Mouse (Mus musculus): ENCODE data around the gene Prnd. TPM values are rescaled to one million over a fixed set of nuclear protein-coding genes. Genes with fewer than 3 reads are reported as not detected.

The Prnd gene
- total RNA-seq, 2 experiments from 2014 or later: not detected

- ATAC-seq (ENCODE audit: poor library complexity, severe bottlenecking): peak; percentile 76
Measured at GRCm38 (mm10) chr2:131939404-131940111, 11.1 kb upstream of the Prnd start.

GRCm38 (mm10) chr2:131940506-131940905 is 10.2 kb upstream of the Prnd start:
- no peak for ATAC-seq (ENCODE audit: poor library complexity, severe bottlenecking)

GRCm38 (mm10) chr2:131941501-131941900 is 9.2 kb upstream of the Prnd start:
- no peak for ATAC-seq (ENCODE audit: poor library complexity, severe bottlenecking)

GRCm38 (mm10) chr2:131944370-131944769 is 6.3 kb upstream of the Prnd start:
- no peak for ATAC-seq (ENCODE audit: poor library complexity, severe bottlenecking)

GRCm38 (mm10) chr2:131945225-131945624 is 5.4 kb upstream of the Prnd start:
- ATAC-seq (ENCODE audit: poor library complexity, severe bottlenecking): no peak

GRCm38 (mm10) chr2:131945765-131946164 is 4.9 kb upstream of the Prnd start:
- no peak for ATAC-seq (ENCODE audit: poor library complexity, severe bottlenecking)

GRCm38 (mm10) chr2:131946351-131946750 is 4.3 kb upstream of the Prnd start:
- ATAC-seq (ENCODE audit: poor library complexity, severe bottlenecking): no peak

- ATAC-seq (ENCODE audit: poor library complexity, severe bottlenecking): no peak
Measured at GRCm38 (mm10) chr2:131948156-131948555, 2.5 kb upstream of the Prnd start.

GRCm38 (mm10) chr2:131948916-131949639 is 1.6 kb upstream of the Prnd start:
- no peak for ATAC-seq (ENCODE audit: poor library complexity, severe bottlenecking)

GRCm38 (mm10) chr2:131949767-131950597 is 679 bp upstream of the Prnd start:
- peak; percentile 60; the same call in 1 of the 2 replicates for ATAC-seq (ENCODE audit: poor library complexity, severe bottlenecking)

- no peak for ATAC-seq (ENCODE audit: poor library complexity, severe bottlenecking)
Measured at GRCm38 (mm10) chr2:131952456-131952855, 1.8 kb downstream of the Prnd start.

GRCm38 (mm10) chr2:131952961-131953538 is 2.4 kb downstream of the Prnd start:
- ATAC-seq (ENCODE audit: poor library complexity, severe bottlenecking): peak; percentile 12; the same call in 1 of the 2 replicates

- ATAC-seq (ENCODE audit: poor library complexity, severe bottlenecking): no peak
Measured at GRCm38 (mm10) chr2:131953711-131954110, 3.0 kb downstream of the Prnd start.

- ATAC-seq (ENCODE audit: poor library complexity, severe bottlenecking): no peak
Measured at GRCm38 (mm10) chr2:131954835-131955234, 4.2 kb downstream of the Prnd start.

- peak; percentile 68 for ATAC-seq (ENCODE audit: poor library complexity, severe bottlenecking)
Measured at GRCm38 (mm10) chr2:131955264-131955663, 4.6 kb downstream of the Prnd start.

GRCm38 (mm10) chr2:131956336-131957256 is 5.9 kb downstream of the Prnd start:
- ATAC-seq (ENCODE audit: poor library complexity, severe bottlenecking): no peak

GRCm38 (mm10) chr2:131957731-131958222 is 7.1 kb downstream of the Prnd start:
- ATAC-seq (ENCODE audit: poor library complexity, severe bottlenecking): no peak

GRCm38 (mm10) chr2:131961671-131962070 is 11.0 kb downstream of the Prnd start:
- no peak for ATAC-seq (ENCODE audit: poor library complexity, severe bottlenecking)

GRCm38 (mm10) chr2:131970597-131970996 is 19.9 kb downstream of the Prnd start:
- ATAC-seq (ENCODE audit: poor library complexity, severe bottlenecking): no peak

GRCm38 (mm10) chr2:131971098-131971497 is 20.4 kb downstream of the Prnd start:
- no peak for ATAC-seq (ENCODE audit: poor library complexity, severe bottlenecking)
